Mouse (Mus musculus) olfactory bulb, adult 2 months (tissue): ENCODE data around the gene Emc7.

Experiments
- CTCF ChIP-seq: fragments of 200-500 bp; IDR thresholded peaks from 2 replicates; pipeline ENCODE4 v1.5.1; 2012; ENCODE audit warnings: low read depth, mild to moderate bottlenecking, low read length, moderate library complexity; ENCODE audit not compliant: insufficient read depth
- POLR2A ChIP-seq: fragments of 200-500 bp; IDR thresholded peaks from 2 replicates; pipeline ENCODE4 v1.6.1; 2012; ENCODE audit warnings: mild to moderate bottlenecking, low read depth, low read length, moderate library complexity; ENCODE audit not compliant: insufficient read depth

GRCm38 (mm10) chr2:112470961-112471381 is 16.2 kb downstream of the Emc7 start:
- TF ChIP-seq CTCF (no peak), POLR2A (no peak)
